Mouse (Mus musculus) C2C12 (cell line): ENCODE measurements at regions not wholly inside any gene's neighbourhood (a gene's known extent, or its start where the extent isn't known, plus 50 kb on each side); places are given as distances from the start of the nearest gene placed in this dataset.

Experiments
- H3K27me3 ChIP-seq: one replicate; pipeline ENCODE4 v1.6.1; 2011; ENCODE audit not compliant: control insufficient read depth, insufficient read depth, insufficient read length
- H3K36me3 ChIP-seq: one replicate; pipeline ENCODE4 v1.6.1; 2011; ENCODE audit not compliant: control insufficient read depth, insufficient read depth
- H3K4me3 ChIP-seq: one replicate; pipeline ENCODE4 v1.5.1; 2011; ENCODE audit warnings: mild to moderate bottlenecking, control low read depth; ENCODE audit not compliant: poor library complexity, insufficient read depth, severe bottlenecking
- H3K79me2 ChIP-seq: one replicate; pipeline ENCODE4 v1.6.1; 2011; ENCODE audit not compliant: control insufficient read depth, insufficient read depth
- H3K79me3 ChIP-seq: one replicate; pipeline ENCODE4 v1.6.1; 2011; ENCODE audit warnings: low read depth, control low read depth
- H3ac ChIP-seq: one replicate; pipeline ENCODE3; 2011; ENCODE audit warnings: low read depth; ENCODE audit not compliant: control insufficient read depth, insufficient read length
- CEBPB ChIP-seq: IDR thresholded peaks from one replicate; pipeline ENCODE4 v1.6.1; 2011; ENCODE audit warnings: low read depth, mild to moderate bottlenecking, control low read depth, moderate library complexity
- CTCF ChIP-seq: IDR thresholded peaks from one replicate; pipeline ENCODE4 v1.5.1; 2011; ENCODE audit not compliant: control insufficient read depth, insufficient read depth, insufficient read length
- FOSL1 ChIP-seq: IDR thresholded peaks from one replicate; pipeline ENCODE4 v1.8.0; 2011; ENCODE audit warnings: mild to moderate bottlenecking, low read length; ENCODE audit not compliant: poor library complexity, insufficient read depth, severe bottlenecking
- MAX ChIP-seq: IDR thresholded peaks from one replicate; pipeline ENCODE4 v1.6.1; 2011; ENCODE audit warnings: mild to moderate bottlenecking, control low read depth
- MYOD1 ChIP-seq: IDR thresholded peaks from one replicate; pipeline ENCODE4 v1.6.1; 2011; ENCODE audit warnings: low read depth; ENCODE audit not compliant: control insufficient read depth, insufficient read length
- MYOG ChIP-seq: IDR thresholded peaks from one replicate; pipeline ENCODE4 v1.6.1; 2011; ENCODE audit not compliant: control insufficient read depth, insufficient read length; ENCODE audit errors: extremely low read depth
- USF1 ChIP-seq: IDR thresholded peaks from one replicate; pipeline ENCODE4 v1.6.1; 2011; ENCODE audit warnings: low read depth, mild to moderate bottlenecking, control low read depth, moderate library complexity

DNA sequence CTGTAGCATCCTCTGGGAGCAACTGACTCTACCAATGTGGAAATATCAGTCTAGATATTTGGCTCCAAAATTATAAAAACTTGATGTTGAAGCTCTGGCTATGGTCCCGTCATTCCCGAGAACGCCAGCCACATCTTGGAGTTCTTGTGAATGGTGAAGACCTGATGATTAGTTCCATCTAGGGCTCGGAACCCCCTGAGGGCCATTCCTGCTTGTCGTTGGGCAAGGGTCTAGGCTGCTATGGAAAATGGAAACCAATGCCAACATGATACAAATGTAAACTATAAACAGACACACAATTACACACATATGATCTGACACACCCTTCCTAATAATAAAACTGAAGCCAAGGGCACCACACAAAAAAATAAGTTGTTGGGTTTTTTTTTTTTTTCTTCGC lies 323.9 kb upstream of the Prickle1 start:
- Histone ChIP-seq H3ac (no peak overlapping the region), H3K79me3 (no peaks in the 10 kb centered on the region), H3K27me3 (no peaks in the 10 kb centered on the region), H3K79me2 (no peaks in the 10 kb centered on the region), H3K36me3 (no peaks in the 10 kb centered on the region), H3K4me3 (no peak overlapping the region)
- TF ChIP-seq MYOD1 (no peak), CEBPB (no peak), MYOG (no peak), MAX (no peak), USF1 (no peak), CTCF (no peak), FOSL1 (no peak)

DNA sequence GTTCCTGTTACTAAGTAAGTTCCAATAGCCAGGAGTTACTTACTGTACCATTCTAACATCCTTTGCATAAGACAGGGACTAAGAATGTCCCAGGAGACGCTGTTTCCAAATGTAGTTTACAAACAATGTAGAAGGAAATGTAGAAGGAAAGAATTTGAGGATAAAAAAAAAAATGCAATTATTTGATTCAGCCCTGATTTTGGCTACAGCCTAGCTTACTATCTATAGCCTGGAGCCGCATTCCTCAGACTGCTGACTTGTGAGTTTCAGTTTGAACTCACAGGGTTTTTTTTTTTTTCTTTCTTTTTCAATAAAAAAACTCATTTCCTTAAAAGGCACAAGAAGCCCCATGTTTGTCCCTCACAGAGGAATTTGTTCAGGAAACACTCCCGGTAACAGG lies 321.2 kb upstream of the Prickle1 start:
- Histone ChIP-seq H3K4me3 (no peak overlapping the region), H3ac (no peak overlapping the region), H3K27me3 (no peaks in the 10 kb centered on the region), H3K79me2 (no peaks in the 10 kb centered on the region), H3K79me3 (no peaks in the 10 kb centered on the region), H3K36me3 (no peaks in the 10 kb centered on the region)
- TF ChIP-seq FOSL1 (no peak), CTCF (no peak), MYOD1 (no peak), MAX (no peak), USF1 (no peak), CEBPB (no peak), MYOG (no peak)

DNA sequence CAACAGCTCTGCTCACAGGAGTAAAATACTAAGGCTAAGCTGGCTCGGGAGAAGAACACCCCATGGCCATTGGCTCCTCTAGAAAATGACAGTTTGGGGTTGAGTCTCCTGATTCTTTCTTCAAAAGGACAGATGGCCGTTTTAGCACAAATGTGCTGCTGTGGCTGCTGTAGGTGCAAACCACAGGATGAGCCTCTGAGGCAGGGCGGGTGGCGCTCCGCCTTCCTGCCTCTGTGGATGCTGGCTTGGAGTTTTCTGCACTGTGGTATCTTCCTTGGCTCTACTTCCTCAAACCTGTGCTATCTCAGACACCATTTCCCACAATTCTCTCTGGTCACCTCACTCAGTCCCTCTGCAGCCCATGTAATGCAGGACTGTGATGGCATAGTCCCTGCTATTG lies 317.8 kb upstream of the Prickle1 start:
- Histone ChIP-seq H3K79me3 (no peaks in the 10 kb centered on the region), H3K4me3 (no peak overlapping the region), H3K36me3 (no peaks in the 10 kb centered on the region), H3ac (no peak overlapping the region), H3K27me3 (no peaks in the 10 kb centered on the region), H3K79me2 (no peaks in the 10 kb centered on the region)
- TF ChIP-seq MAX: no peak
- TF ChIP-seq USF1: no peak
- TF ChIP-seq CTCF: no peak
- TF ChIP-seq CEBPB: no peak
- TF ChIP-seq MYOD1: no peak
- no peak for TF ChIP-seq MYOG
- no peak for TF ChIP-seq FOSL1

DNA sequence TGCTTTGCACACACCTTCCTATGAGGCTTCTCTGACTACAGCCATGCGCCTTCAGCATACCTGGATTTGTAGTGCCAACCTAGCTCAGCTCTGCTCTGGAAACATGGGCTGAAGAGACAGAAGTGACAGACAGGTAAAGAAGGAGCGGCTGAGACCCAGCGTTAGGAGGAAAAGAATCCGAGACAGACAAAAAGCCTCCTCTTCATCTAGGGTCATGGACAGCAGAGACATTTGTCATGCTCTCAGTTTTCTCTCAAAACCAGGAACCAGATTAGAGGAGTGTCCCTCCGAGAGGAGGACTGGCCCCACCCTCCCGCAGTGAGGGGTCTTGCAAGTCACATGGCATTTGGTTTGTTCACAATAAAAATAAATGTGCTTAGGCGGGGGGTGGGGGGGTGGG lies 317.4 kb upstream of the Prickle1 start:
- TF ChIP-seq CTCF (no peak), FOSL1 (no peak), CEBPB (no peak), MAX (no peak), MYOD1 (no peak), MYOG (no peak), USF1 (no peak)
- Histone ChIP-seq H3K79me2 (no peaks in the 10 kb centered on the region), H3K27me3 (no peaks in the 10 kb centered on the region), H3K79me3 (no peaks in the 10 kb centered on the region), H3K36me3 (no peaks in the 10 kb centered on the region), H3ac (no peak overlapping the region), H3K4me3 (no peak overlapping the region)

DNA sequence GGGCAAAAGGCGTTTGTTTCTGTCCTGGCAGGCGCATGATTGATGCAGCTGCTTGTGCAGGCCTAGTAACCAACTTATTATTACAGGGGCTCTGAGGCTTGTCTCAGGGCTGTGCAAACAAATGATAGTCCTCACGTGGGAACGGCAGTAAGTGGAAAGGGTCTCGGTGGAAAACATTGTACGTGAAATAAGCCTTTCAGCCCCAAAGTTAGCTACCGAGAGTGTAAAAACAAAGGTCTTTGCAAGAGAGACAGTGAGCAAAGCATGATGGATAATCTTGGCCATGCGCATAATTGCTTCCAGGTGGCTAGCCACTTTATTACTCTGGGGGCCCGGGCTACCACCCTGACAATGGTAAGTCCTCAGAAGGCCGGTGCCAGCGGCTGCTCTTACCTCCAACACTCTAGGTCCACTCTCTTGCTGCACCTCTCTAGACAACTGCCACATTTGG lies 315.3 kb upstream of the Prickle1 start:
- H3K36me3 ChIP-seq: no peaks in the 10 kb centered on the region
- H3K4me3 ChIP-seq: no peak overlapping the region
- H3ac ChIP-seq: no peak overlapping the region
- H3K27me3 ChIP-seq: no peaks in the 10 kb centered on the region
- H3K79me2 ChIP-seq: no peaks in the 10 kb centered on the region
- TF ChIP-seq MAX (no peak), FOSL1 (no peak), MYOD1 (no peak), CTCF (no peak), CEBPB (no peak), MYOG (no peak), USF1 (no peak)
- no peaks in the 10 kb centered on the region for H3K79me3 ChIP-seq

DNA sequence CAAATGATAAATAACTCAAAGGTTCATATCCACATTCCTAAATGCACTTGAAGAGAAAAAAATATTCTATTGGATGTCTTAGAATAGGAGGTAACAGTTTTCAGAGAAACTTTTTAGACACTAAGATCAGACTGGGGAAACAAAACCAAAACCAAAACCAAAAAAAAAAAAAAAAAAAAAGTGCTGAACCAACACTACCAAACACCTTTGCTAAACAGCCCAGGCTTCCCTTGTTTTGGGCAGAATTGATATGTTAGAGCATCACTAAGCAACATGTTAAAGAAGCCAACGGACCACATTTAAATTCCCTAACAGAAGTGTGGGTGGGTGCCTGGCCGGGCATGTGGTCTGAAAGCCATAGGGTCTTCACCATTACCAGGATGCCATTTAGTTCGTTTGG lies 314.5 kb upstream of the Prickle1 start:
- H3K79me3 ChIP-seq: no peaks in the 10 kb centered on the region
- H3K79me2 ChIP-seq: no peaks in the 10 kb centered on the region
- H3K4me3 ChIP-seq: no peak overlapping the region
- no peaks in the 10 kb centered on the region for H3K27me3 ChIP-seq
- H3ac ChIP-seq: no peak overlapping the region
- TF ChIP-seq CTCF (no peak), FOSL1 (no peak), MYOD1 (no peak), MAX (no peak), CEBPB (no peak), MYOG (no peak), USF1 (no peak)
- no peaks in the 10 kb centered on the region for H3K36me3 ChIP-seq
